Mouse (Mus musculus): ENCODE results near the gene Gigyf2.

Gene Gigyf2

GRCm38 (mm10) chr1:87321071-87321470, 5.7 kb upstream of the Gigyf2 start:
- no peak for DNase-seq

- DNase-seq = no peak
Measured at GRCm38 (mm10) chr1:87322778-87323177, 4.0 kb upstream of the Gigyf2 start.

DNA sequence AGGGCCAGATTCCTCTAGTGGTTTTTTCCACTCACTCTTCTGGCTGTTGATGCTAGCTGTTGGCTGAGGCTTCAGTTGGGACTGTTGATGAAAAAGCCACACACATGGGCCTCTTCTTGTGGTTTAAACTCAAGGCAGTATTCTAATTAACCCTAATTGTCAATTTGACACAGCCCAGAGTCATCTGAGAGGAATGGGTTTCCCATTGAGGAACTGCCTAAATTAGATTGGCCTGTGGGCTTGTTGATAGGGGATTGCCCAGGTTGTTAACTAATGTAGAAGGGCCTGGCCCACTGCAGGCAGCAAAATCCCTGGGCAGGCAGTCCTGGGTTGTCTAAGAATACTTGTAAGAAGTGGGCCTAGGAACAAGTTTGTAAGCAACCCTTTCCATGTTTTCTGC, 2.1 kb upstream of the Gigyf2 start:
- no peak for DNase-seq

- DNase-seq = peak; percentile 20
Measured at GRCm38 (mm10) chr1:87327165-87327861, 515 bp downstream of the Gigyf2 start.

GRCm38 (mm10) chr1:87331774-87332173, 5.0 kb downstream of the Gigyf2 start:
- DNase-seq = no peak

- no peak for DNase-seq
Measured at GRCm38 (mm10) chr1:87350576-87350975, 23.8 kb downstream of the Gigyf2 start.

- no peak for DNase-seq
Measured at GRCm38 (mm10) chr1:87360276-87360675, 33.5 kb downstream of the Gigyf2 start.

DNA sequence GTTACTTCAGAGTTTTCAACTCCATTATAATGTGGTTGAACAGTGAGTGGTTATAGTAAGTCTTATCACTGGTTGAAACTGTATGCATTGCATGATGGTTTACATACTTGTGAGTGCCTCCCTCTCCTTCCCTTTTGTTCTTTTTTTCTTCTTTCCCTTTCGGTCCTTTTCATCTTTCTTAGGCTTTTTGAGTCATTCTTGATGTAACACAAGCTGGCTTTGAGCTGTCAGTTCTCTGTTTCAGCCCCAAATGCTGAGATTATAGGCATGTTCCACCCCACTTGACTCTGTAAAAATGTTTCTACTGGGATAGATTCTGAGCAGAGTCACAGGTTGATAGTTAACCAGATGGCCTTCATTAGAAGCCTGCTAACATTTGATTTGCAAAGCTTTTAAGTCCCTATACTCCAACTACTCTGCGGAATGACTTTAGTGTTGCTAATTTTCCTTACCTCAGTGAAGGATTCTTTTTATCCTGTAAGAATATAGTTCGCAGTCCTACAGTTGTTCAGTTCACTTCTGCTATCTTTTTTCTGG, 51.3 kb downstream of the Gigyf2 start:
- no peak for DNase-seq

GRCm38 (mm10) chr1:87379919-87380318, 53.1 kb downstream of the Gigyf2 start:
- DNase-seq = no peak

DNA sequence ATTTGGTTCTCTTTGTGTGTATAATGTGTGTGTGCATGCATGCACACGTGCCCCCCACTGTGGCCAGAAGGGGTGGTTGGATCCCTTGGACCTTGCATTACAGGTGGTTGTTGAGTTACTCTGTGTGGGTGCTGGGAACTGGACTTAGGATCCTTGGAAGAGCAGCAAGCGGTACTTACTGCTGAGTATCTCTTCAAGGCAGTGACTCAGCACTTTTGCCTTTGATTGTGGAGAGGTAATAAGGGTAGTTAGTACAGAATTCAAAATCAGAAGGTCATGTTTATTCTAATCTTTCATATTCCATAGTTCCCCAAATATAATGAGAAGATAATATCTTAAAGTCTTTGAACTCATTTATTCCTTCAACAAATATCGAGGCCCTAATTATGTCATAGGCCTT, 54.4 kb downstream of the Gigyf2 start:
- no peak for DNase-seq

DNA sequence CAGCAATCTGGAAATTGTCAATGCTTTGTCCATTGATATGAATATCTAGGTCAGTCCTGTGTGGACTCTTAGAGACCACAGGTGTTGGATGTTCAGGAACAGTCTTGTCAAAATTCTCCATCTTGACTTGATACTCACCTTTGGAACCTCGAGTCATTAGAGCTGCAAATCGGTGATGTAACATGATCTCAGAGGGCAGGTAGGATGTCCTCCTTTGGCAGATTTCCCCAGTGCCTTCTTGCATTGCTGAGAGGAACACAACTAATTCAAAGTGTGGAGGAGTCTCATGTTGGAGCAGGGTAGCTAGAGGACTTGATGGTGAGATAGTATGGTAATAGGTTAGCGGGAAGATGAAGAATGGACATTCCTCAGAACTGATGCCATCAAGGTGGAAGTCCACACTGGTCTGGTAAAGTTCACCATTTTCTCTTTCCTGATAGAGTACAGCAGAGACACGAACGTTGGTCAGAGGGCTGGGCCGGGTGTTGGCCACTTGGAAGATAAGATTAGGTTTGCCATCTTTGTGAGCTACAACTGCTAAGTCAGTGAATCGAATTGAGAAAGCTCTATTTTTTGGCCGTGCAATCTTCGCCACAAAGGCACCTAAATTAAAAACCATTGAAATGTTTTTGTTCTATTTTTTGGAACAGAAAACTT, 59.8 kb downstream of the Gigyf2 start:
- no peak for DNase-seq

GRCm38 (mm10) chr1:87393444-87394195, 66.8 kb downstream of the Gigyf2 start:
- DNase-seq = no peak

GRCm38 (mm10) chr1:87394594-87394993, 67.8 kb downstream of the Gigyf2 start, which contains the start of gene Kcnj13:
TSS of gene Kcnj13 (minus strand) at chr1:87394729.
- no peak for DNase-seq

DNA sequence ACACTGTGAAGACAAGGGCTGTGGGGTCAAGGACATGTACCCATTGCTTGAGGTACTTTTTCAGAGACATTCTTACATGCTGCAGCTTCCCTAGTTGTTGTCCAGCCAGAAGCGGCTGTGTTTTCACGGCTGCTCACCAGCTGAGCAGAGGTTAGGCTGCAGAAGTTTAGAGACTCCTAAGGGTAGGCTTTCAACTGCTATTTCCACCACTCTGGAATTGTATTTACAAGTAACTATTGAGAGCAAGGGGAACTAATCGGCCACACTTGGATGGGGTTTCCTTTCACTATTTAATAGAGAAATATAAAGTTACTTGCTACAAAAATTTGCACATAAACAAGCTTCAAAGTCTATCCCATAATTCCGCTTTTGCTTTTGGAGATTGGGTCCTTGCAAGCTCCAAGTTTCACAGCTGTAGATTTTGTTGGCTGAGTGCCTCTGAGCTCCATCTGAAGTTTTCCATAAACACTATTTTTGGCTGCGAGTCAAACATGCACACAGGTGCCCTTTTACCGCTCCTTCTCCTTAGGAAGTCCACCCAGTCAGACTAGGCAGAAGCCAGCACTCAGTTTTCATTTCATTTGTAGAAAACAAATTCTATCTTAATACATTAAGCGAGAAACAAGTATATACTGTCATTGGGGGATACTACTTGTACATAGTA, 70.3 kb downstream of the Gigyf2 start:
- no peak for DNase-seq

- DNase-seq = no peak
Measured at GRCm38 (mm10) chr1:87404710-87405109, 77.9 kb downstream of the Gigyf2 start.

DNA sequence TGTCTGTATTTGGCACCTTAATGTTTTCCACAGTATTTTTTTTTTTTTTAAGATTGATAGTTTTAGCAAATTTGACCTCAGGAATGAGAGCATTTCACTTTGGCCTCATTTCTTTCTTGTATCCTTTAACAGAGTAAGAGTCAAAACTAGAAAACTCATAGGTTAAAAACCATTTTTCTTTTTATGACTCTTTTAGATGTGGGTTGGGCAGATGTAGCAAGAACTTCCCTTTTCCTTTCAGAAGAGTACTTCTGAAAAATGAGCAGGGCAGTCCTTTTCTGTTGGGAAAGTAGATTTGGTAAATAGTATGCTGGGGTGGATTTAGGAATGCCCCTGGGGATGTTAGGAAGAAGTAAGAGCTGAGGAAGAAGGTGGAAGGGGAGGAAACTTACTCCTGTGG, 79.2 kb downstream of the Gigyf2 start:
- DNase-seq = no peak

DNA sequence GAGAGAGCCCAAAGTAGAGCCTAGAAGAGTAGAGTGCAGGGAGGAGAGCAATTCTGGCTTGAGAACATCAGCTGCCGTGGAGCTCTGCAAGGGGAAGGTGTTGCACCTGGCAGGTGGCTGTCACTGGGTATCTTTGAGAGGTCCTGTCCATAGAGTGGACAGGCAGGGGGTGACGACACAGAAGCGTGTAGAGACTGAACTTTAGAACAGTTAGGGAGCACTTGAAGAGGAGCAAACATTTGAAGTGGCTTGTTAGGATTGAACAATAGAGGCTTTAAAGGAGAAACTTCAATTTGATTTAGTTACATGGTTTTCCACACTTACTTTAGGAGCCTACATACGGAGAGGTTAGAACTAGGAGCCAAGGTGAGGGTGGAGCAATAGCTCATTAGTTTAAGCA, 82.6 kb downstream of the Gigyf2 start:
- no peak for DNase-seq

DNA sequence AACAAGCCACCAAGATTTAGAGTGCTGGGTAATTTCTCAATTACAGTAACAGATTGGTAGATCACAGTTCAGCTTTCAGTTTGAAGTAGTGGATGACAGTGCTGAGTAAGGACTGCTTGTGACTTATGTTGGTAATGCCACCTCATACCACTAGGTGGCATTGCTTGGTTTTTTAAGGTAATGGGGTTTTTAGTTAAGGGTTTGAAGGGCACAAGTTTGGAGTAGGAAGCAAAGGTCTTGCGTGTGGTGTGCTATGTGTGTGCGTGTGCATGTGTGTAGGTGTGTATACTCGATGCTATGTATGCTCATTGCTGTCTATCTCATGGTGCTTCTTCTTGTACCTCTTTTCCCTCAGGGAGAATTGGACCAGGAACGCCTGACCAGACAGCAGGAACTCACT, 91.9 kb downstream of the Gigyf2 start:
- DNase-seq = peak; percentile 25

- no peak for DNase-seq
Measured at GRCm38 (mm10) chr1:87435125-87435524, 108.3 kb downstream of the Gigyf2 start.

DNA sequence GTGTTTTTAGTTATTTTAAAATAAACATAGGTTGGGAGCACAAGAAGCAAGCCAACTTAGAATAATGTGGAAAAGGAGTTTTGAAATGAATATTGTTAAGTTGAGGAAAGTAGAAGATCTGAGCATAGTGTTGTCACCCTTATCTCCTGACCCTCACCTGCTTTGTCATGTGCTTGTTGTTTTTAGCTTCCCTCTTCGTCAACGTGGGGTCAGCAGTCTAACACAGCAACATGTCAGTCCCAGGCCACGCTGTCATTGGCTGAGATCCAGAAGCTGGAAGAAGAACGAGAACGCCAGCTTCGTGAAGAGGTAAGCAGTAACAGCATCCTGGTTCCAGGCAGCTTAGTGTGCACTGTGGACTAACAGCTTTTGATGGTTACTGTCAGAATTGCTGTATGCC, 109.8 kb downstream of the Gigyf2 start:
- DNase-seq = no peak

- peak; percentile 53 for DNase-seq
Measured at GRCm38 (mm10) chr1:87447183-87448104, 120.6 kb downstream of the Gigyf2 start.

GRCm38 (mm10) chr1:87449432-87449831, 122.6 kb downstream of the Gigyf2 start:
- DNase-seq = no peak

Data from right cerebral cortex, adult 18-20 months (tissue).